Mouse (Mus musculus): ENCODE results near the gene Coq2.

The Coq2 gene

GRCm38 (mm10) chr5:100674711-100675376, at the start of gene Coq2:
Gene Coq2 (minus strand): TSS chr5:100675140.
- DNase-seq: peak; percentile 69

GRCm38 (mm10) chr5:100719235-100720088, 44.5 kb upstream of the Coq2 start, which contains the start of gene Hpse:
Gene Hpse (minus strand): TSS chr5:100719716.
- peak; percentile 11 for DNase-seq

- DNase-seq: no peak
Observed at GRCm38 (mm10) chr5:100716762-100717161, 41.8 kb upstream of the Coq2 start.

GRCm38 (mm10) chr5:100711219-100711618, 36.3 kb upstream of the Coq2 start:
- DNase-seq: no peak

- DNase-seq: no peak
Observed at GRCm38 (mm10) chr5:100710012-100710411, 35.1 kb upstream of the Coq2 start.

GRCm38 (mm10) chr5:100709035-100709434, 34.1 kb upstream of the Coq2 start:
- no peak for DNase-seq

GRCm38 (mm10) chr5:100706675-100707074, 31.7 kb upstream of the Coq2 start:
- DNase-seq: no peak

- DNase-seq: no peak
Observed at GRCm38 (mm10) chr5:100704272-100704671, 29.3 kb upstream of the Coq2 start.

- no peak for DNase-seq
Observed at GRCm38 (mm10) chr5:100702325-100702724, 27.4 kb upstream of the Coq2 start.

GRCm38 (mm10) chr5:100700861-100701620, 26.1 kb upstream of the Coq2 start:
- DNase-seq: no peak

- no peak for DNase-seq
Observed at GRCm38 (mm10) chr5:100697886-100698285, 22.9 kb upstream of the Coq2 start.

- no peak for DNase-seq
Observed at GRCm38 (mm10) chr5:100697398-100697797, 22.5 kb upstream of the Coq2 start.

- no peak for DNase-seq
Observed at GRCm38 (mm10) chr5:100685631-100686030, 10.7 kb upstream of the Coq2 start.

- DNase-seq: no peak
Observed at GRCm38 (mm10) chr5:100680542-100680933, 5.6 kb upstream of the Coq2 start.

- DNase-seq: no peak
Observed at GRCm38 (mm10) chr5:100679911-100680541, 5.1 kb upstream of the Coq2 start.

GRCm38 (mm10) chr5:100673745-100674486, 1.0 kb downstream of the Coq2 start:
- peak; percentile 90 for DNase-seq

GRCm38 (mm10) chr5:100672403-100672802, 2.5 kb downstream of the Coq2 start:
- no peak for DNase-seq

- DNase-seq: no peak
Observed at GRCm38 (mm10) chr5:100671897-100672296, 3.0 kb downstream of the Coq2 start.

GRCm38 (mm10) chr5:100671398-100671797, 3.5 kb downstream of the Coq2 start:
- peak; percentile 42 for DNase-seq

GRCm38 (mm10) chr5:100666965-100667364, 8.0 kb downstream of the Coq2 start:
- DNase-seq: no peak

- DNase-seq: no peak
Observed at GRCm38 (mm10) chr5:100663854-100664253, 11.1 kb downstream of the Coq2 start.

- no peak for DNase-seq
Observed at GRCm38 (mm10) chr5:100663011-100663410, 11.9 kb downstream of the Coq2 start.

Data from right cerebral cortex, postnatal 14 days (tissue).